Mouse (Mus musculus) thymus, postnatal 4 days (tissue): ENCODE measurements around the gene Sag.

Experiments used
- DNase-seq: peaks from one replicate; pipeline ENCODE4 v3.0.0; 2021

The Sag gene

DNA sequence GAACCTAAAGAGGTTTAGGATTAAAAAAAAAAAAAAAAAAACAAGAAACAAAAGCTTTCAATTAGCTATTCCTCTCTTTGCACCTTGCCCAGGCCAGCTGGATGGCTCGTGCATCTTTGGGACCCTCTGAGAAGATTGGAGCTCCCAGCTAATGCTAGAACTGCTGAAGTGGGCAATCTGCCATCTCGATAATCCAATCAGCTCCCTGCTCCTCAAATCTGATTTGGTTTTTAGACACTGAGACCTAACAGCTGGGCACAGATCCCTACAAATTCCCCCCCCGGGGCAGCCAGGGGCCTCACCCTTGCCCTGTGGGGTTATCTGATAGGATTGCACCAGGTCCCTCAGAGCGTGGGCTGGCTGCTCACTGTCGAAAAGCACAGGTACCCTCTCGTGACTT, at the start of gene Sag:
Sag (plus strand) TSS at position 105 of the 400 bp plus-strand sequence.
- DNase-seq = no peak

DNA sequence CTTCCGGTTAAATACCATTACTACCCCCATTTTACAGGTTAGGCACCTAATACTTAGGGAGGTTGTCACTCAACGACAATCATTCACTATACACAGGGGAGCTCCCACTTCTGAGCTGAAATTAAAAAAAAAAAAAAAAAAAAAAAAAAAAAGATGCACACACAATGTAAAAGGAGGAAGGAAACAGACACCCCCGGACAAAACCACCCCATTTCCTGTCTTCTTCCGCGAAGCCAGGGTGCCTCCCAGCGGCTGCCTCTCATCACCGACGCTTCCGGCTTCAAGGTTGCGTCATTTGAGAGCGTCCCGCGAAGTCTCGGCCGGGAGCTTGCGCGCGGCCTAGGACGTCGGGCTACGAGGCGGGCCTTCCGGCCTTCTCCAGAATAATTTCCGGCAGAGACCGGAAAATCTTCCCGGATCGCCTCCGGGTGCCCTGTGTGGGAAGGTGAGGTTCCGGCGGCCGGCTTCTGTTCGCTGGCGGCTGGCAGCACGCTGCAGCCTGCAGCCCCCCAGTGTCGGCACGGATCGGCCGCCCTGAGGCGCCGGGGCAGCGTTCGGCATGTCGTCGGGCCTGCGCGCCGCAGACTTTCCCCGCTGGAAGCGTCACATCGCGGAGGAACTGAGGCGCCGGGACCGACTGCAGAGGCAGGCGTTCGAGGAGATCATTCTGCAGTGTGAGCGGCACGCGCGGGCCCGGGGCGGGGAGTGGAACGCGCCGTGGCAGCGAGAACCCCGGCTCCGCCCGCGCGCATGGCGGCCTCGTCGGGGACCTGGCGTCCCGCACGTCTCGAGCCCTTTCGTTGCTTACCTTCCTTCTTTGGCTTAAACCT, 47.6 kb upstream of the Sag start, which contains the start of gene Atg16l1:
Atg16l1 (plus strand) TSS at position 230 of the 830 bp plus-strand sequence.
- DNase-seq = peak; percentile 92

- no peak for DNase-seq
Observed at GRCm38 (mm10) chr1:87763821-87764220, 39.7 kb upstream of the Sag start.

- DNase-seq = no peak
Observed at GRCm38 (mm10) chr1:87765741-87766140, 37.7 kb upstream of the Sag start.

DNA sequence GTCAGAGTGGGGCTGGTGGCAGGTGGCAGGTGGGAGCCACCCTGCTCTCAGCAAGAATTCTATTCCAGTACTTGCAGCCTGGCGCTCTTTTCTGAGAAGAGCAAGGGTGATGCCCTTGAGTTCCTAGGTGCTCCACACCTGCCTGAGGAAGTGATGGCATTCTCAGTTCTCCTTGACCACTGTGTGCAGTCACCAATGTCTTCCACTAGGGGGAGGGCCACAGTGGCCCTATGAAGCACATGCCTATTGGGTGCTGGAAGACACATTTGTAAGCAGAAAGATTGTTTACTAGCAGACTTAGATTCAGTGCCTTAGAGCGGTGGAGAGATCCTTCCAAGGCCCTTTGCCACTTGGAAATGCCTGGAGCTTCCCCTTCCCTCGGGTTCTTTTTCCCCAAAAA, 37.2 kb upstream of the Sag start:
- peak; percentile 63 for DNase-seq

DNA sequence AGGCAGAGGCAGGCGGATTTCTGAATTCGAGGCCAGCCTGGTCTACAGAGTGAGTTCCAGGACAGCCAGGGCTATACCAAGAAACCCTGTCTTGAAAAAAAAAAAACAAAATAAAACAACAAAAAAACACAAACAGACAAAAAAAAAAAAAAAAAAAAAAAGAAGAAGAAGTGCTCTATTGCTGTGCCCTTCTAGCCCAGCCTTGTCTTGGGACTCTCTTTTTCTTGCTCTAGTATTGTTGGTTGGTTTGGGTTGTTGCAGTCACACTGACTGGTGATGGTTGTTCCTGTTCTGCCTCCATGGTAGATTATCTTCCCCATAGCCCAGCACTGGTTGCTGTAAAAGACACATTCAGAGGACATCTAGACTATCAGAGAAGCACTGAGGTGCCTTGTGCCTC, 34.2 kb upstream of the Sag start:
- no peak for DNase-seq

- no peak for DNase-seq
Observed at GRCm38 (mm10) chr1:87770486-87770885, 33.0 kb upstream of the Sag start.

DNA sequence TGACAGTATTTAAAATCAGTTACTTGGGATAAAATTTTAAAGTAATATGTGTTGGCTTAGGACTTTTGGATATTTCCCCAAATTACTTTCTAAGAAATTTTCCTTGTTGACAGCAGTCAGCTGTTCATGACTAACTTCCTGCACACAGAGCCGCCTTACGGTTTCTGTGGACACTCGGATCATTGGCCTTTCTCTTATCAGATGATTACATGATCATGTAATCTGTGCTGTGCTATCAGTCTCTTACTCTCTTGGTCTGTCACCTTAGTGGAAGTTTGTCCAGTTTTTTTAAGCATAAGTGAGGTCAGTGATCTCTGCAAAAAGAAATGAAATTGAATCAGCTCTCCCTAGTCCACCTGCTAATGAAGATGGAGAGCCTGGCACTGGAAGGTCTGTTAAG, 31.8 kb upstream of the Sag start:
- no peak for DNase-seq

- no peak for DNase-seq
Observed at GRCm38 (mm10) chr1:87773336-87773735, 30.1 kb upstream of the Sag start.

- no peak for DNase-seq
Observed at GRCm38 (mm10) chr1:87774845-87775244, 28.6 kb upstream of the Sag start.

- no peak for DNase-seq
Observed at GRCm38 (mm10) chr1:87779204-87779785, 24.2 kb upstream of the Sag start.

DNA sequence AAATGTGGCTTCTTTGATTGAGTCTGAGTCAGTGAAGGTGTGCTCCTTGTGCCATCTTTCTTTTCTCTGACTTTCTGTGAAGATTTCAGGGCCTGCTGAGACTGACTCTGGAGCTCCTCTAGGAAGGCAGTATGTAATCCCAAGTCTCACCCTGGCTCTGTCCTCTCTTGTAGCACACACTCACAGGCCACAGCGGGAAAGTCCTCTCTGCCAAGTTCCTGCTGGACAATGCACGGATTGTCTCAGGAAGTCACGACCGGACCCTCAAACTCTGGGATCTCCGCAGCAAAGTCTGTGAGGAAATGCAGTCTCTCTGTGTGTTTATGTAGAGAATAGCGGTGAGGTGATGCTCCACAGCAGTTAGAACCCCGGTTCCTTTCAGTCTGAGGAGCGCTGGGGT, 17.8 kb upstream of the Sag start:
- DNase-seq = no peak

DNA sequence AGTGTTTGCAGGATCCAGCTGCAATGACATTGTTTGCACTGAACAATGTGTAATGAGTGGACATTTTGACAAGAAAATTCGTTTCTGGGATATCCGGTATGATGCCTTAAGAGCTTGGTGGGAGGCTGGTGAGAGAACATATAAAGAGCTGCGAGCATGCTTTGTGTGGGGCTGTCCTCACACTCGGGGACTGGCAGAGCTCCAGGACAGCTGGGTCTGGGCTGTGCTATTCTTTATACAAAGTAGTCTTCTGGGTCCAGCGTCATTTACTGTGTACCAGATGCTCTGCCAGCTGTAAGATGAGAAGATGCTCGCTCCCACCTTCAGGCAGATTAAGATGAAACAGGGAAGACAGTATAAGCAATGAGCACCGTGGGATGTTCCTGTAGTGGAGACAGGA, 17.2 kb upstream of the Sag start:
- no peak for DNase-seq

DNA sequence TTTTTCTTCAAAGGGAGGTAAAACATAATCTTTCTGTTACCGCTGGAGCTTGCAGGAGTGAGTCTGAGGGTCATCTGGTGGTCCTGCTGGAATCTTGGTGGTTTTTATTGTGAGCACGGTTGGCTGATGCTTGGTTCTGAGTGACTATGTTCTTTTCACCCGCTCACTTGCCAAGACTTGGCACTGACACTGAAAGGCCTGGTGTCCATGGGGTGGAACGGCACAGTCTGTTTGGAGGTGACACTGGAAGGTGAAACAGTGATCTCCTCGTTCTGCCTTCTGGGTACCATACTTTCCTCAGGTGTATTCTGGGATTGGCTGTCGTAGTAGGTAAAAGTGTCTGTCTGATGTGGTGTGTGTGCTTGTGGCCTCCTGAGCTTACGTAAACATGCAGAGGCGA, 13.8 kb upstream of the Sag start:
- no peak for DNase-seq

DNA sequence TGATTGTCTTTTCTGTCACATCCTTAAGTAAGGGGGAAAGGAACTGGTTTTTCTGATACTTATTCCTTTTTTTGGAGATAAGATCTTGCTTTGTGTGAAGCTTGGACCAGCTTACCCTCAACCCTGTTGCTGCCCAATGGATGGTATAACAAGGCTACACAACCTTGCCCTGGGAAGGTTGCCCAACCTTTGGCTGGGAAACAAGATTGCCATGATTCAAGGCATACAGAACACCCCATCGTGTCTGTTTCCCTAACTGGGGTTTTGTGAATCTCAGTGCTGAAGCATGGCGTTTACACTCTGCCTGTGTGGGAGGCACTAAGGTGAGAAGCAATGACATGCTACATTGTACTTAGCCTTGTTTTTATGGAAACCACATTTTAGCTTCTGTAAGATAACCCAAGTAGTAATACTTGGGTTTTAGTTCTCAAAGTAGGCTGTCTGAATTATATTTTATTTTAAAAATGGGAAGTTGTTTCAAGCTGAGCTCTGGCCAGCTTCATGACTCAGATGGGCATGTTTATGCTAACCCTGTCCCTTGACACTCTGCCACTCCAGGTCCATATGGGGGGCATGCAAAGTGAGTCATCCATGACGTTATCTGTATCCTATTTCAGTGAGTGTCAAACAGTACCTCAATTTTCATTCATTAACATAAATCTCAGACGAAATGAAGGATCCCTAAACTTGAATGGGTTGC, 10.9 kb upstream of the Sag start:
- no peak for DNase-seq

DNA sequence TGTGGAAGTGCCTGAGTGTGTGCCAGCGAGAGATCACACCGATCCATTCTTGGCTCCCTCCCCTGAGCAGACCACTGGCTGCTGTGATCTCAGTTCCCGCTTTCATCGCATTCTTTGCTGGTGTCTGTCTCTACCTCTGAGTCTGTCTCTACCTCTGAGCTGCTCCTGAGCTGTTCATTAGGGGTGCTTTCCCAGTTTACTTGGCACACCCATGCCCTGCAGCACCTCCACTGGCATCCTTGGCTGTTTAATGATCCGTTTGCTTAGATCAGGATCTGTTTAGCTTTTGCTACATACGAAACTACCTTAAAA, 10.4 kb upstream of the Sag start:
- DNase-seq = no peak

DNA sequence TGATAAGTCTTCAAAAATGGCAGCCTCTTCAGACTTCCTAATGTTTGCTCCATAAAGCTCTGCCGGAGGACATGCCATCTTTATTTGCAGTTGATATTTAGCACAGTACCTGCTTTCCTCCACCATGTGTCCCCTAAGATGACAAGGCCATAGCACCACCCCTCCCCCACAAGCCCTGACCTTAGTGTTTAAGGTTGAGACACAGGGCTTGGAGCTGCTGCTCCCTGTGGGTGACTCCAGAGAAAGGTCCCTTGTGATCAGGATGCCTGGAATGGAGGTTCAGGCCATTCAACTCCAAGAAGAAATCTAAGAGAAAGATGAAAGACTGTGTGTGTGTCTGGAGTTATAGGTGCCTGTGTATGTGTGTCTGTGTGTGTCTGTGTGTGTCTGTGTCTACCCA, 5.8 kb upstream of the Sag start:
- DNase-seq = no peak

DNA sequence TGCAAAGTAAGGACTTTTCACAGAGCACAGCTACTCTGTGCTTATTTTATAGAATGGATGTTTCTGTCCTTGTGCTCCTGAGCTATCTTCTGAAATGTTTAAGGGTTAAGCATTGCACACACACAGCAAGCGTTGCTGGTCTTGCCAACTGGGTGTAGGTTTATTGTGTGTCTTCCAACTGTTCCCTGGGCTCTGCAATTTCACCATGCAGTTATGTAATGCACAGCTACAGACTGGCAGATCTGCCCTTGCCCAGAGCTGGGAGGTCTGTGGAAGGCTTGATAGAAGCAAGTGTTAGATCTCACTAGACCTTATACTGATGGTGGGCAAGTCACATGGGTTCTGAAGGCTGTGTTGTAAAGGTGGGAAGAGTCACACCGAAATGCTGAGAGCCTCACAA, 5.2 kb upstream of the Sag start:
- DNase-seq = no peak

- no peak for DNase-seq
Observed at GRCm38 (mm10) chr1:87807751-87808150, 4.3 kb downstream of the Sag start.

GRCm38 (mm10) chr1:87811391-87811790, 7.9 kb downstream of the Sag start:
- no peak for DNase-seq

DNA sequence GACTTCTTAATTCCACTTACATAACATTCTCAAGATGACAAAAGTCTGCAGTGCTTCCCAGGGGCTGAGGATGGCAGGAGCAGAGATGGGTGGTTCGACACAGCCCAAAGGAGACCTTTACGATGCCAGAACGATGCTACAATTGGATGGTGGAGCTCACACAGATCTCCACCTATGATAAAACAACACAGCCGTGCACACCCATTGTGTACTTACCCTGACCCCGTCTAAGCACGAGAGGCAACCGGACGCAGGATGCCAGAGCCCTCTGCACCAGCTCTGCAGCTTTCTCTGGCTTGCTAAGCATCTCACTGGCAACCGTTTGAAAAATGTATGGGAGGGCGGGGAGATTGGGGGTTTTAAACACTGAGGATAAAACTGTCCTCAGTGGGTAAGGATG, 8.6 kb downstream of the Sag start:
- DNase-seq = no peak

DNA sequence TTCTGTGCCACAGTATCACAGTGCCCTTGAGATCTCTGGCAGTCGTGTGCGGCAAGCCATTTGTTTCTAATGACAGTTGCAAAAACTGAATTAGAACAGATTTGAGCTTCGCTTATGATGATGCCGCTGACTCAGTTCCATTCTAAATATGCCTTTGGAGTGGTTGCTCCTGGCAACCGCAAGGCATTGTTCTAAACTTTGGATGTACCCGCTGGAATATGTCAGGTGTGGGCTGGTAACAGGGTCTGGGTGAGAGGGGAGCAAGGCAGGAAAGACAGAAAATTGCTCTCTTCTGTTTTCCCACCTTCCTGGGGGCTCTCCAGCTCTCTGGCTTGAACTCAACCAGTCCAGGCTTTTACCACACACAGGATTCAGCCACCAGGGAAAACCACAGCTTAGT, 9.7 kb downstream of the Sag start:
- DNase-seq = no peak

- no peak for DNase-seq
Observed at GRCm38 (mm10) chr1:87813681-87814080, 10.2 kb downstream of the Sag start.

DNA sequence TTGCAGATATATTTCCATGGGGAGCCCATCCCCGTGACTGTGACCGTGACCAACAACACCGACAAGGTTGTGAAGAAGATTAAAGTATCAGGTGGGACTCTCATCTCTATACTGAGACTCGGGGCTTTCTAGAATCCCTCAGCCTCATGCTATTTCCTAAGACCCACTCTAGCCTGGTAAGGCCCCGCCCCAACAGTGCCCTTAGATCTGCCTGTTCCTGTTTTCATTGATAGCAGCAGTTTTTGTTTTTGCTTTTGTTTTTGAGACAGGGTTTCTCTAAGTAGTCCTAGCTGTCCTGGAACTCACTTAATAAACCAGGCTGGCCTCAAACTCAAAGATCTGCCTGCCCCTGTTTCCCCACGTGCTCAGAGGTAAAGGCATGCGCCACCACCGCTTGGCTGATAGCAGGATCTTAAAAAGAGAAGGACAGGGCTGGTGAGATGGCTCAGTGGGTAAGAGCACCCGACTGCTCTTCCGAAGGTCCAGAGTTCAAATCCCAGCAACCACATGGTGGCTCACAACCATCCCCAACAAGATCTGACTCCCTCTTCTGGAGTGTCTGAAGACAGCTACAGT, 21.0 kb downstream of the Sag start:
- no peak for DNase-seq
